ENCODE assay signal across 10 mouse cellular contexts in genomic region chr8:124403876-124404275, GRCm38 (mm10). TPM values are rescaled to one million over a fixed set of nuclear protein-coding genes. Genes with fewer than 3 reads are reported as not detected.
DNase-seq lines count a peak whose midpoint lies in the region; ATAC-seq and TF ChIP-seq lines count a peak whose summit lies in the region.
"Had no signal": no experiment of that assay in that cellular context is flagged by ENCODE, and none has a peak within 500 bp of the region (broad histone marks: within the 10 kb centered on the region; RNA-seq: fewer than 3 reads in every experiment).

No protein-coding gene starts in this region.

- no peaks in the 10 kb centered on the region for H3K4me1 ChIP-seq in hindbrain, postnatal 0 days (ENCODE audit: insufficient read depth, low read length)

- no peak; the same call in 1 of the 2 replicates for ATAC-seq in hindbrain, postnatal 0 days

- H3K4me3 ChIP-seq in left cerebral cortex, adult 2 months = no peak overlapping the region
- H3K4me3 ChIP-seq in hindbrain, postnatal 0 days (ENCODE audit: low read length) = no peak overlapping the region
- H3K4me3 ChIP-seq: erythroblast, embryonic 14.5 days had no signal

- intact Hi-C loops in left cerebral cortex, adult 2 months (cut with DNase I) = loop anchor here (5.0 to 10.0 kb wide), 2 partner anchors 113 to 271 kb away; no protein-coding TSS in a partner anchor

- DNase-seq in left cerebral cortex, adult 2 months (ENCODE audit: extremely low spot score in 1 of 2, low spot score in 2 of 2) = no peak
- DNase-seq in left cerebral cortex, adult 8-10 months (ENCODE audit: low spot score in 2 of 2) = no peak
- peak; percentile 83 for DNase-seq in R1 (ENCODE audit: low read depth, low spot score)
- DNase-seq in cerebellum, postnatal 36 days = peak; percentile 77 to 79
- peak; percentile 42 for DNase-seq in hindbrain, postnatal 0 days (ENCODE audit: low spot score)
- peak; percentile 27 for DNase-seq in lung, postnatal 14 days
- DNase-seq in layer of hippocampus, postnatal 36 days = no peak
- DNase-seq in spleen, postnatal 14 days (ENCODE audit: low spot score in 2 of 2) = no peak

- no peak overlapping the region for H3K9ac ChIP-seq in hindbrain, postnatal 0 days (replicated peaks; ENCODE audit: low read length)

- no peaks in the 10 kb centered on the region for H3K9me3 ChIP-seq in hindbrain, postnatal 0 days (ENCODE audit: low read length)

- 35% methylated on average over 3 of the region's 3 CpGs for WGBS in hindbrain, postnatal 0 days

- H3K4me2 ChIP-seq in hindbrain, postnatal 0 days (ENCODE audit: low read depth, low read length) = no peak overlapping the region

- peak; percentile 65 for TF ChIP-seq CTCF in left cerebral cortex, adult 2 months (IDR thresholded peaks at IDR 0.05)
- peak; percentile 71 for TF ChIP-seq CTCF in hindbrain, postnatal 0 days (IDR thresholded peaks at IDR 0.05; ENCODE audit: low read depth)

- H3K27ac ChIP-seq in left cerebral cortex, adult 2 months = peak overlapping the region; percentile 55
- H3K27ac ChIP-seq in hindbrain, postnatal 0 days = peak overlapping the region; percentile 32; the same call in 1 of the 2 replicates

- H3K27me3 ChIP-seq in hindbrain, postnatal 0 days (ENCODE audit: insufficient read depth, low read length) = no peaks in the 10 kb centered on the region

- H3K36me3 ChIP-seq in hindbrain, postnatal 0 days (ENCODE audit: insufficient read depth, low read length) = no peaks in the 10 kb centered on the region

RNA-seq across cellular contexts. Expression of gene Pgbd5, which starts 35.6 kb away (rescaled TPM):
- total RNA-seq in left cerebral cortex, adult 2 months (2021) = 100 to 1,000 TPM; 208 to 221 TPM
- total RNA-seq in left cerebral cortex, adult 8-10 months (2022) = 100 to 1,000 TPM; 179 to 198 (median 184) TPM
- total RNA-seq in hindbrain, postnatal 0 days (2014; rRNA removed) = 68.7 and 74.1 TPM in 2 replicates
- 15.8 and 15.9 TPM in 2 replicates for polyA plus RNA-seq in hindbrain, postnatal 0 days (2015; fragmentation: Nextera tagmentation; extraction: Ambion mirVana)
- total RNA-seq in layer of hippocampus, postnatal 36 days (2021) = 100 to 1,000 TPM; 263 to 289 TPM
- total RNA-seq: neutrophil, adult 5-6 weeks had no signal
- polyA plus RNA-seq: erythroblast, embryonic 14.5 days had no signal

Comparison
In these comparisons a context has a peak if more than half of its experiments do, and no peak if none do; other contexts are left out.
1. DNase-seq: peak in R1 (single experiment), cerebellum, postnatal 36 days (2 of 2), hindbrain, postnatal 0 days (single experiment) and lung, postnatal 14 days (single experiment); none in left cerebral cortex, adult 2 months (0 of 2), left cerebral cortex, adult 8-10 months (0 of 2), layer of hippocampus, postnatal 36 days (0 of 2) and spleen, postnatal 14 days (0 of 2).